Comparison of ENCODE assay signal across 8 mouse cellular contexts in genomic region chr2:181496281-181496680, GRCm38 (mm10). TPM values are rescaled to one million over a fixed set of nuclear protein-coding genes. Genes with fewer than 3 reads are reported as not detected.
DNase-seq lines count a peak whose midpoint lies in the region; ATAC-seq and TF ChIP-seq lines count a peak whose summit lies in the region.

No protein-coding gene starts in this region.

- H3K27ac ChIP-seq in hindbrain, embryonic 14.5 days = peak overlapping the region; percentile 53
- peak overlapping the region; percentile 70 for H3K27ac ChIP-seq in macrophage

- H3K27me3 ChIP-seq in Patski = no peaks in the 10 kb centered on the region
- H3K27me3 ChIP-seq in hindbrain, embryonic 14.5 days (ENCODE audit: control insufficient read depth, insufficient read depth, low read length) = no peaks in the 10 kb centered on the region

- peak; percentile 38 for ATAC-seq in Patski
- peak; percentile 53; the same call in 1 of the 2 replicates for ATAC-seq in frontal cortex, adult (ENCODE audit: low TSS enrichment)
- ATAC-seq in hindbrain, embryonic 14.5 days (ENCODE audit: low FRiP score) = peak; percentile 29

- H3K4me2 ChIP-seq in hindbrain, embryonic 14.5 days (replicated peaks) = peak overlapping the region; percentile 95

- peak overlapping the region; percentile 70 for H3K4me3 ChIP-seq in hindbrain, embryonic 14.5 days (replicated peaks; ENCODE audit: low read length)
- peak overlapping the region; percentile 86 for H3K4me3 ChIP-seq in macrophage (ENCODE audit: inconsistent target)

- TF ChIP-seq CTCF in Patski (IDR thresholded peaks at IDR 0.05) = peak; percentile 92

- H3K36me3 ChIP-seq in hindbrain, embryonic 14.5 days (replicated peaks; ENCODE audit: control insufficient read depth, insufficient read depth) = peaks cover 19% of the 10 kb centered on the region
- H3K36me3 ChIP-seq in macrophage (ENCODE audit: inconsistent target) = peaks cover 16% of the 10 kb centered on the region; the same call in 1 of the 2 replicates

- in situ Hi-C loops in Patski (cut with MboI; ENCODE audit: low pct_unique_long_range_greater_than_20kb) = no loop called here

- DNase-seq in Patski (ENCODE audit: low read depth, low spot score) = no peak
- DNase-seq in cerebellum, adult 8-10 months = peak; percentile 40
- peak; percentile 74 for DNase-seq in hindbrain, embryonic 14.5 days (ENCODE audit: low spot score)
- peak; percentile 18 to 25 for DNase-seq in left cerebral cortex, adult 8-10 months (ENCODE audit: low spot score in 2 of 2)
- DNase-seq in right cerebral cortex, postnatal 10 days (ENCODE audit: low spot score in 2 of 2) = peak; percentile 74 to 77
- DNase-seq in yolk sac, embryonic 10.5 days (ENCODE audit: low spot score) = peak; percentile 62

- no peaks in the 10 kb centered on the region for H3K9me3 ChIP-seq in hindbrain, embryonic 14.5 days (ENCODE audit: control insufficient read depth, low read length)

- 14% methylated on average over 8 of the region's 8 CpGs for WGBS in hindbrain, embryonic 14.5 days
- WGBS in macrophage (ENCODE audit: missing documents) = 0% methylated on average over 8 of the region's 8 CpGs

- H3K79me2 ChIP-seq in macrophage (ENCODE audit: inconsistent target) = peaks cover 39% of the 10 kb centered on the region

- CTCF ChIA-PET in Patski (lab: Charles Lee) = interaction anchor here (0.7 to 3.6 kb wide), 19 partner anchors 9 to 310 kb away, joined by 3 to 44 read pairs (median 5); partner anchors contain the start of genes Dnajc5 and Ppdpf

- POLR2A ChIA-PET in Patski (lab: Charles Lee) = interaction anchor here (0.9 to 1.9 kb wide), 5 partner anchors 22 to 120 kb away, joined by 3 to 7 read pairs (median 3); partner anchors contain the start of gene Zbtb46

- peaks cover 16% of the 10 kb centered on the region for H3K4me1 ChIP-seq in hindbrain, embryonic 14.5 days (replicated peaks; ENCODE audit: control insufficient read depth, insufficient read depth, low read length)

- H3K9ac ChIP-seq in hindbrain, embryonic 14.5 days = peak overlapping the region; percentile 90

RNA-seq across cellular contexts. Expression of gene Tpd52l2, which starts 0.7 kb away (rescaled TPM):
- polyA plus RNA-seq in Patski (2021) (179 TPM), macrophage (2018) (36.4 to 66.4 TPM (median 47.0 TPM) in 3 replicates)
- polyA plus RNA-seq in hindbrain, embryonic 14.5 days (2014; fragmentation: Nextera tagmentation; extraction: Ambion mirVana) = 105 and 109 TPM in 2 replicates
- 10 to 100 TPM; 71.5 to 81.3 (median 74.0) TPM for total RNA-seq in left cerebral cortex, adult 8-10 months (2022)
- total RNA-seq in macrophage (2018; cell fraction: chromatin; rRNA removed) = 100 to 1,000 TPM in 5 of 26 experiments, 10 to 100 TPM in 21; 28.2 to 120 (median 68.2) TPM
- 10 to 100 TPM; 37.6 to 55.2 (median 48.5) TPM for total RNA-seq in macrophage (2018; cell fraction: cytosol; rRNA removed)
- 10 to 100 TPM; 23.9 to 77.7 (median 48.4) TPM for total RNA-seq in macrophage (2018; cell fraction: nucleus; rRNA removed)

RNA-seq across cellular contexts. Expression of gene Abhd16b, which starts 3.3 kb away (rescaled TPM):
- polyA plus RNA-seq in Patski (2021) (1.0 TPM), macrophage (2018) (not detected in 3 replicates)
- polyA plus RNA-seq in hindbrain, embryonic 14.5 days (2014; fragmentation: Nextera tagmentation; extraction: Ambion mirVana) = not detected in 2 replicates
- not detected for total RNA-seq in left cerebral cortex, adult 8-10 months (2022)
- total RNA-seq in macrophage (2018; cell fraction: chromatin; rRNA removed) = not detected
- not detected for total RNA-seq in macrophage (2018; cell fraction: cytosol; rRNA removed)
- total RNA-seq in macrophage (2018; cell fraction: nucleus; rRNA removed) = not detected

RNA-seq across cellular contexts. Expression of gene Dnajc5, which starts 24.0 kb away (rescaled TPM):
- 110 TPM for polyA plus RNA-seq in Patski (2021)
- polyA plus RNA-seq in hindbrain, embryonic 14.5 days (2014; fragmentation: Nextera tagmentation; extraction: Ambion mirVana) = 234 and 264 TPM in 2 replicates
- 100 to 1,000 TPM; 277 to 310 (median 297) TPM for total RNA-seq in left cerebral cortex, adult 8-10 months (2022)
- 10 to 100 TPM; 29.2 to 86.1 (median 54.2) TPM for total RNA-seq in macrophage (2018; cell fraction: chromatin; rRNA removed)
- 10 to 100 TPM; 58.1 to 91.1 (median 76.6) TPM for total RNA-seq in macrophage (2018; cell fraction: cytosol; rRNA removed)
- total RNA-seq in macrophage (2018; cell fraction: nucleus; rRNA removed) = 100 to 1,000 TPM in 4 of 26 experiments, 10 to 100 TPM in 22; 47.9 to 113 (median 73.1) TPM
- 50.7 to 68.7 TPM (median 60.0 TPM) in 3 replicates for polyA plus RNA-seq in macrophage (2018)

RNA-seq across cellular contexts. Expression of gene Zbtb46, which starts 37.1 kb away (rescaled TPM):
- 9.4 TPM for polyA plus RNA-seq in Patski (2021)
- 19.2 and 20.2 TPM in 2 replicates for polyA plus RNA-seq in hindbrain, embryonic 14.5 days (2014; fragmentation: Nextera tagmentation; extraction: Ambion mirVana)
- total RNA-seq in left cerebral cortex, adult 8-10 months (2022) = 10 to 100 TPM; 10.9 to 11.9 (median 11.4) TPM
- 1 to 10 TPM in 21 of 26 experiments, under 1 TPM in 5; 0.13 to 8.5 (median 1.3) TPM for total RNA-seq in macrophage (2018; cell fraction: chromatin; rRNA removed)
- total RNA-seq in macrophage (2018; cell fraction: cytosol; rRNA removed) = 1 to 10 TPM in 2 of 26 experiments, under 1 TPM in 24; 0.17 to 1.9 (median 0.28) TPM
- total RNA-seq in macrophage (2018; cell fraction: nucleus; rRNA removed) = 1 to 10 TPM in 18 of 26 experiments, under 1 TPM in 8; 0.55 to 5.7 (median 1.3) TPM
- 0.09 to 0.23 TPM (median 0.21 TPM) in 3 replicates for polyA plus RNA-seq in macrophage (2018)
